Mouse (Mus musculus): Measurements from ENCODE around the gene Mymk.

Mymk gene

GRCm38 (mm10) chr2:27071978-27072377 lies at the start of gene Mymk:
Mymk (minus strand) TSS chr2:27072179.
- no peak for DNase-seq (ENCODE audit: low read depth in 1 of 2, low spot score in 2 of 2)

DNA sequence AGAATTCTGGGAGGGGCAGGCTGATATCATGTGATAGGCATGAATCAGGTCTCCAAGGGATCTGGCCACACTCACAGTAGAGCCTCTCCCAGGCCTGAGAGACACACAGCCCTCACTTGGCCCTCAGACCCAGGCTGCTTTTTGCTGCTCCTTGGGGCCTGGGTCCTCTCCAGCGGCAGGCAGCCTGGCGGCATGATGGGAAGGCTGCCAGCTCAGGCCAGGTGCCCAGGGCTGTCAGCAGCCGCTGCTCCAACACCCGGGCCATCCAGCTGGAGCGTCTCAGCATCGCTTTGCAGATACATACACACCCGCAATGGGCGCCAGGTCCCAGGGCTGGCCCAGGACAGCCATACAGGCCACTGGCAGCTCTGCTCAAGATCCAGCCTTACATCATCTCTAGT lies 48.3 kb upstream of the Mymk start:
- DNase-seq (ENCODE audit: low read depth in 1 of 2, low spot score in 2 of 2): no peak

- DNase-seq (ENCODE audit: low read depth in 1 of 2, low spot score in 2 of 2): no peak
Measured at GRCm38 (mm10) chr2:27119766-27120165, 47.8 kb upstream of the Mymk start.

DNA sequence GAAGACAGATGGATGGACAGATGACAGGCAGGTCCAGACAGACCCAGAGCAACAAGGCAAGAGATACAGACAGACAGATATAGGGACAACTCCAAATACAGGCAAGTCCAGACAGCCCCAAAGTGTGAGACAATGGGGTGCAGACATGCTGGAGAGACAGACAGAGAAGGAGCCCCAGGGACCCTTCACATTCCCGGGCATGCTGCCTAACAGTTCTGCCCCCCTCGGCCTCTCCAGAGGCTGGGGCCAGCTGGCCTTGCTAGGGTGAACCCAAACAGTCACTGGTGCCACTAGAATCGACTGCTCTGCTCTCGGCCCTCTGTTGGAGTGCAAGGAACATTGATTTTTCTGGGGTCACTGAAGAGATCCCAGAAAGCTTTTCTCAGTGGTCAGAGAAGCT lies 46.5 kb upstream of the Mymk start:
- no peak for DNase-seq (ENCODE audit: low read depth in 1 of 2, low spot score in 2 of 2)

- DNase-seq (ENCODE audit: low read depth in 1 of 2, low spot score in 2 of 2): no peak
Measured at GRCm38 (mm10) chr2:27114169-27114568, 42.2 kb upstream of the Mymk start.

GRCm38 (mm10) chr2:27112585-27112984 lies 40.6 kb upstream of the Mymk start:
- no peak for DNase-seq (ENCODE audit: low read depth in 1 of 2, low spot score in 2 of 2)

GRCm38 (mm10) chr2:27109052-27109451 lies 37.1 kb upstream of the Mymk start:
- no peak for DNase-seq (ENCODE audit: low read depth in 1 of 2, low spot score in 2 of 2)

- DNase-seq (ENCODE audit: low read depth in 1 of 2, low spot score in 2 of 2): no peak
Measured at GRCm38 (mm10) chr2:27108144-27108543, 36.2 kb upstream of the Mymk start.

GRCm38 (mm10) chr2:27106816-27107215 lies 34.8 kb upstream of the Mymk start:
- DNase-seq (ENCODE audit: low read depth in 1 of 2, low spot score in 2 of 2): no peak

GRCm38 (mm10) chr2:27103554-27103953 lies 31.6 kb upstream of the Mymk start:
- DNase-seq (ENCODE audit: low read depth in 1 of 2, low spot score in 2 of 2): no peak

GRCm38 (mm10) chr2:27097776-27098175 lies 25.8 kb upstream of the Mymk start:
- DNase-seq (ENCODE audit: low read depth in 1 of 2, low spot score in 2 of 2): no peak

GRCm38 (mm10) chr2:27097241-27097656 lies 25.3 kb upstream of the Mymk start:
- no peak for DNase-seq (ENCODE audit: low read depth in 1 of 2, low spot score in 2 of 2)

- no peak for DNase-seq (ENCODE audit: low read depth in 1 of 2, low spot score in 2 of 2)
Measured at GRCm38 (mm10) chr2:27096341-27096981, 24.5 kb upstream of the Mymk start.

DNA sequence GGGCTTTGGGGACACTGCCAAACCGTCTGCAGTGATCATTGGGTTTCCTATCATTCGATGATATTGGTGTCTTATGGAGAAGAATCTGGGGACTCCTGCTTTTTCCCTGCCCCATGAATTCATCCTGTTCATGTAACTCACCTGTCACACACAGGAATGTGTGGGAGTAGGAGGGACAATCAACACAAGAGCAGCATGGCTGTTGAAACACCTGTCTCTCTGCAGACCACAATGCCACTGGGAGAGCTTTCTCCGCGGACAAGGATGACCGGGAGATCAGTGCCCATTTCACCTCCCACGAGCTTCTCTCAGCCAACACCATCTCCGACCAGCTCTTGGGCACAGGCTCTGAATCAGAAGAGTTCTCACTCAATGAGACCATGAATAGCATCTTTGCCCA lies 23.2 kb upstream of the Mymk start:
- no peak for DNase-seq (ENCODE audit: low read depth in 1 of 2, low spot score in 2 of 2)

GRCm38 (mm10) chr2:27089238-27089637 lies 17.3 kb upstream of the Mymk start:
- DNase-seq (ENCODE audit: low read depth in 1 of 2, low spot score in 2 of 2): no peak

- no peak for DNase-seq (ENCODE audit: low read depth in 1 of 2, low spot score in 2 of 2)
Measured at GRCm38 (mm10) chr2:27088700-27089099, 16.7 kb upstream of the Mymk start.

- DNase-seq (ENCODE audit: low read depth in 1 of 2, low spot score in 2 of 2): no peak
Measured at GRCm38 (mm10) chr2:27088071-27088644, 16.2 kb upstream of the Mymk start.

DNA sequence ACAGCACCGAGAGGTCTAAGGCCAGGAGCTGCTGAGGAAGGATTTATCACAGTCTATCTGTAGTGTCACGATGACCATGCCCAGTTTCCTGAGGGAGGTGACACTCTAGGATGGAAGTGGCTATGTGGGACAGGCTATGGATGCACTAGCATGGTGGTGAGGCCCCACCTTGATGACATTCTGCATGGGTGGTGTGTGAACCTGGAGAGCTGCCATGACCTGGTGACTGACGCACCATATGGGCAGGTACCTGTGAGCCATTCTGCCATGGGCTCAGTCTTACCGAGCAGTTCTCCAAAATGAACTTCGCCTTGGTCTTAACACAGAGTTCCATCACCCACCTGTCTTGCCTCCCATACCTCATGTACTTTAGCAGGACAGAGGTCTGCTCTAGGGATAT lies 15.6 kb upstream of the Mymk start:
- DNase-seq (ENCODE audit: low read depth in 1 of 2, low spot score in 2 of 2): no peak

DNA sequence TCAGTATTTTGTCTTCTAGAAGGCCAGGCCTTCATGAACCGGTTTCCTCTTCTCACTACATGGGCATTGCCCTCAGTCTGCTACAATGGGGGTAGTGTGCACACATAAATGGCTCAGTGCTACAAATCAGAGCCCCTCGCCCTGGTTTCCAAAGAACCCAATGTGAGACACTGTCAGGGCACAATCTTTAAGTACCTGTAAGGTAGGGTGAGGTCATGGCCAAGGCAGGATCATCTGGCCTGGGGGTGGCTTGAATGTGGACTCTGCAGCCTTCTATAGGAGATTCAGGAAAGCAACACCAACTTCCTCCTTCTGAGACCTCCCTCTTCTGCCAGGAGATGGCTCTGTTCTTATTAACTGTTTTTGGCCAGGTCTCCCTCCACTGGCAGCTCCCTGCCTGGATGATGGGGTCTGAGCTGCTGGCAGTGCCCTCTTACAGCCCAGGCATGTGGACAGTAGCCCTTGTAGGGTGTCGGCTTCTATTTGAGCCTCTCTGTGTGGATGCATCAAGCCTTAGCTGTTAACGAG lies 14.6 kb upstream of the Mymk start:
- DNase-seq (ENCODE audit: low read depth in 1 of 2, low spot score in 2 of 2): no peak

GRCm38 (mm10) chr2:27085801-27086200 lies 13.8 kb upstream of the Mymk start:
- no peak for DNase-seq (ENCODE audit: low read depth in 1 of 2, low spot score in 2 of 2)

DNA sequence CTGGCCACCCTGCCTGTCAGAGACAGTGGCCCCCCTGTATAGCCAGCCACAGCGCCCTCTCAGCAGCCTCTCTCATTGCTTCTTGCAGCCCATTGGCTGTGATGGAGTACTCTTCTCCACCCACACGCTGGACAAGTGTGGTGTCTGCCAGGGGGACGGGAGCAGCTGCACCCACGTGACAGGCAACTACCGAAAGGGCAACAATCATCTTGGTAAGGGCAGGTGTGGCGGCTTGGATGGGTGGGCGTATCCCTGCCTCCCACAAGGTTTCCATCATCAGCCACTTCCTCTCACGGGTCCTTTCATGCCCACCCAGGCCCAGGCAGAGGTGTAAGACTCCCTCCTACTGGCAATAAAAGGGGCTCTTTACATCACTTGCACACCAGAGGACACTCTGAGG lies 13.0 kb upstream of the Mymk start:
- DNase-seq (ENCODE audit: low read depth in 1 of 2, low spot score in 2 of 2): no peak

DNA sequence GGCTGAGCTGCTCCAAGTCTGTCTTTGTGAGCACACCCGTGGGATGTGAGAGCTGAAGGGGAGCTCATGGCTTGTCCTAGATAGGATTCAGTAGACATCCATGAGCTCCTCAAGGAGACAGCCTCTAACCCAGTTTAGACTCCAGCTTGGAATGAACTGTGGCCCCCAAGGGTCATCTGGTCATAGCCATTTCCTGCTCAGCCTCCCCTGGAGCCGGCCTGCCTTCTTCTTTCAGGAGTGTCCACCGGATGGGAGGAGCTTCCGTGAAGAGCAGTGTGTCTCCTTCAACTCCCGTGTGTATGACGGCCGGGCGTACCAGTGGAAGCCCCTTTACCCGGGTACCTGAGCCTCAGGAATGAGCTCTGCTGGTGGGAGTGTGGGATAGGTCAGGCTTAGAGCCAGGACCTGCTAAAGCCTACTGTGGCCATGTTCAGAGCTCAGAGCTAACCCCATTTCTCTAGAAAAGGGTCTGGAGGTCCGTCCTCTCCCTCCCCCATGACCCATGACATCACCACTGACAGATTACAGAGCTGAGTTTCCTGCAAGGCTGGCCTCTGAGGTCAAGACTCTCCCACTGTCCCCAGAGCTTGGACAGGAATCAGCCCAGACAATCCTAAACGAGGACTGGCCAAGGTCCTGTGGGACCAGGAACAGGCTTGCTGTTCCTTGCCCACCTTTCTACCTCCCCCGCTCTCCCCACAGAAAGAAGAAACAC lies 11.9 kb upstream of the Mymk start:
- DNase-seq (ENCODE audit: low read depth in 1 of 2, low spot score in 2 of 2): no peak
